Mouse (Mus musculus): ENCODE results near the gene Cers1. TPM values are rescaled to one million over a fixed set of nuclear protein-coding genes. Genes with fewer than 3 reads are reported as not detected.

Gene Cers1
- total and polyA plus RNA-seq, 3 experiments: 5.0 to 7.7 TPM; not detected in 1

- peaks cover 13 to 33% of the 10 kb centered on the region in 2 experiments for H3K36me3 ChIP-seq (ENCODE audit: control insufficient read depth in 1 of 2, insufficient read depth in 2 of 2, low read length in 2 of 2)
- DNase-seq (ENCODE audit: low read depth, low spot score): peak; percentile 51
- no peak overlapping the region for H3K9ac ChIP-seq (ENCODE audit: control insufficient read depth, low read depth, low read length, poor library complexity, severe bottlenecking)
- peaks cover 44% of the 10 kb centered on the region for H3K79me2 ChIP-seq (ENCODE audit: control insufficient read depth, insufficient read depth, low read length, poor library complexity)
- peaks cover 7 to 21% of the 10 kb centered on the region in 2 experiments for H3K4me1 ChIP-seq (ENCODE audit: control insufficient read depth in 1 of 2, insufficient read depth in 2 of 2, low read length in 2 of 2)
- no peak for TF ChIP-seq TCF12 (IDR thresholded peaks at IDR 0.05; ENCODE audit: low read depth, low read length)
- TF ChIP-seq POLR2A (IDR thresholded peaks at IDR 0.05; ENCODE audit: control insufficient read depth in 1 of 2, insufficient read depth in 1 of 2, low read depth in 1 of 2, low read length in 2 of 2, poor library complexity in 1 of 2): no peak
- peak; percentile 30 for TF ChIP-seq SMC3 (IDR thresholded peaks at IDR 0.05; ENCODE audit: low read depth, low read length)
- peak; percentile 32 to 55 (median 47); a peak in 5 of 6 replicates for TF ChIP-seq CTCF (IDR thresholded peaks at IDR 0.05 in 2 of 3, conservative IDR thresholded peaks at IDR 0.05 in 1 of 3; ENCODE audit: control insufficient read depth in 1 of 3, insufficient read depth in 1 of 3, low read depth in 2 of 3, low read length in 3 of 3, poor library complexity in 1 of 3, severe bottlenecking in 1 of 3)
- peak; percentile 32 for TF ChIP-seq RAD21 (IDR thresholded peaks at IDR 0.05; ENCODE audit: low read depth, low read length)
- no peak for TF ChIP-seq MYC (IDR thresholded peaks at IDR 0.05; ENCODE audit: low read depth, low read length)
- TF ChIP-seq TAL1 (IDR thresholded peaks at IDR 0.05; ENCODE audit: low read length): no peak
- TF ChIP-seq MAZ (IDR thresholded peaks at IDR 0.05; ENCODE audit: low read depth, low read length): no peak
- no peak for TF ChIP-seq HCFC1 (IDR thresholded peaks at IDR 0.05; ENCODE audit: low read depth, low read length)
- TF ChIP-seq KAT2A (conservative IDR thresholded peaks at IDR 0.05; ENCODE audit: low read depth, low read length): no peak
- TF ChIP-seq ZMIZ1 (IDR thresholded peaks at IDR 0.05; ENCODE audit: low read depth, low read length): no peak
- TF ChIP-seq TBP (IDR thresholded peaks at IDR 0.05; ENCODE audit: low read depth, low read length): no peak
- H3K27me3 ChIP-seq (ENCODE audit: control insufficient read depth in 1 of 2, insufficient read depth in 2 of 2, low read length in 2 of 2): no peaks in the 10 kb centered on the region
- no peak overlapping the region for H3K27ac ChIP-seq (ENCODE audit: control insufficient read depth, low read depth, low read length)
- no peak overlapping the region for H3K4me3 ChIP-seq (ENCODE audit: control insufficient read depth in 1 of 2, insufficient read depth in 1 of 2, low read depth in 2 of 2, low read length in 2 of 2)
- H3K9me3 ChIP-seq (replicated peaks; ENCODE audit: insufficient read depth, low read length): no peaks in the 10 kb centered on the region
Observed at GRCm38 (mm10) chr8:70343696-70344095, 28.1 kb downstream of the Cers1 start.

DNA sequence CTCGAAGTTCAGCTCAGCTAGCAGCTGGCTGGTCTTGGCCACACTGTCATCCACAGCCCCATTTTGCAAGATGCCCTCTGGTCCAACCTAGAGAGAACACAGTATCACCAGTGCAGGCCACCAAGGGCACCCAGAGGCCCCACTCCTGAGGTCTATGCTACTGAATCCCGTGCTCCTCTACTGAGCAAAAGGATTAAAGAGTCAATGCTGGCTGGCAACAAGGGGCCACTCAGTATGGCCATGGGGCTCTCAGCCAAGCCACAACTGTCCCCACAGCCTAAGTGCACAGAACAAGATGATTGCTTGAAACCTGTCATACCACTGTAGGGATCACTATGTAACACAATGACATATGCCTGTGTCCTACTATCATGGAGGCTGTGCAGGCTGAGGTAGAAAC lies 28.7 kb downstream of the Cers1 start:
- H3K79me2 ChIP-seq (ENCODE audit: control insufficient read depth, insufficient read depth, low read length, poor library complexity): peaks cover 50% of the 10 kb centered on the region
- no peak for TF ChIP-seq ZKSCAN1 (IDR thresholded peaks at IDR 0.05; ENCODE audit: low read depth, low read length)
- no peaks in the 10 kb centered on the region for H3K9me3 ChIP-seq (replicated peaks; ENCODE audit: insufficient read depth, low read length)
- H3K4me3 ChIP-seq (ENCODE audit: control insufficient read depth in 1 of 2, insufficient read depth in 1 of 2, low read depth in 2 of 2, low read length in 2 of 2): no peak overlapping the region
- peaks cover 7 to 21% of the 10 kb centered on the region in 2 experiments for H3K4me1 ChIP-seq (ENCODE audit: control insufficient read depth in 1 of 2, insufficient read depth in 2 of 2, low read length in 2 of 2)
- H3K27ac ChIP-seq (ENCODE audit: control insufficient read depth, low read depth, low read length): no peak overlapping the region
- H3K36me3 ChIP-seq (ENCODE audit: control insufficient read depth in 1 of 2, insufficient read depth in 2 of 2, low read length in 2 of 2): peaks cover 13 to 35% of the 10 kb centered on the region in 2 experiments
- H3K27me3 ChIP-seq (ENCODE audit: control insufficient read depth in 1 of 2, insufficient read depth in 2 of 2, low read length in 2 of 2): no peaks in the 10 kb centered on the region
- no peak for DNase-seq (ENCODE audit: low read depth, low spot score)
- no peak overlapping the region for H3K9ac ChIP-seq (ENCODE audit: control insufficient read depth, low read depth, low read length, poor library complexity, severe bottlenecking)

DNA sequence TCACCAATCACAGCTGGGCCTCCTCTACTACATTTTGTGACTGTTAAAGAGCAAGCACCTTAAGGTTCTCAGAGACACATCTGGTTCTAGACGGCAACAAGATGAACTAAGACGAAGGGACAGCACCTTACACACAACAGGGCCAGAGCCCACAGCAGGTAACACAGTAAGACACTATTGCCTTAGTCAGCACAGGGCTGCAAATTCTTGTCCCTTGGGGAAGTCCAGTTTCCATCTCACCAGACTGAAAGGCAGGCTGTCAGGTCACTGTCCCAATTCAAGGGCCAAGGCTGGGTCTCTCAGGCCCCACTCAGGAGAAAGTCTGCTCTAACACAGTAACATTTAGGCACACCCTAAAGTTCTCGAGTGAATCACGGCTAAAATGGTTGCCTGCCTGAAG lies 31.9 kb downstream of the Cers1 start:
- TF ChIP-seq MXI1 (IDR thresholded peaks at IDR 0.05; ENCODE audit: low read depth, low read length): no peak
- no peak for TF ChIP-seq EP300 (IDR thresholded peaks at IDR 0.05; ENCODE audit: low read depth in 1 of 2, low read length in 2 of 2)
- no peak for TF ChIP-seq NRF1 (IDR thresholded peaks at IDR 0.05; ENCODE audit: insufficient read depth, low read depth, low read length, poor library complexity, severe bottlenecking)
- no peak for TF ChIP-seq RAD21 (IDR thresholded peaks at IDR 0.05; ENCODE audit: low read depth, low read length)
- TF ChIP-seq E2F4 (IDR thresholded peaks at IDR 0.05; ENCODE audit: borderline replicate concordance, low read depth, low read length): no peak
- no peak for TF ChIP-seq MAX (IDR thresholded peaks at IDR 0.05; ENCODE audit: low read length)
- TF ChIP-seq ELF1 (IDR thresholded peaks at IDR 0.05; ENCODE audit: low read depth, low read length): no peak
- TF ChIP-seq POLR2A (IDR thresholded peaks at IDR 0.05; ENCODE audit: control insufficient read depth in 1 of 2, insufficient read depth in 1 of 2, low read depth in 1 of 2, low read length in 2 of 2, poor library complexity in 1 of 2): no peak
- no peak for TF ChIP-seq ETS1 (IDR thresholded peaks at IDR 0.05; ENCODE audit: low read depth, low read length)
- TF ChIP-seq POLR2AphosphoS5 (IDR thresholded peaks at IDR 0.05; ENCODE audit: borderline replicate concordance, low read depth, low read length): no peak
- no peak for TF ChIP-seq ZKSCAN1 (IDR thresholded peaks at IDR 0.05; ENCODE audit: low read depth, low read length)
- no peak for TF ChIP-seq MYC (IDR thresholded peaks at IDR 0.05; ENCODE audit: low read depth, low read length)
- TF ChIP-seq RCOR1 (IDR thresholded peaks at IDR 0.05; ENCODE audit: low read depth, low read length): no peak
- no peak for TF ChIP-seq KAT2A (conservative IDR thresholded peaks at IDR 0.05; ENCODE audit: low read depth, low read length)
- no peak for TF ChIP-seq USF2 (IDR thresholded peaks at IDR 0.05; ENCODE audit: borderline replicate concordance in 1 of 2, insufficient read depth in 1 of 2, low read depth in 1 of 2, low read length in 2 of 2)
- TF ChIP-seq GABPA (IDR thresholded peaks at IDR 0.05; ENCODE audit: low read depth, low read length): no peak
- TF ChIP-seq ZMIZ1 (IDR thresholded peaks at IDR 0.05; ENCODE audit: low read depth, low read length): no peak
- H3K4me1 ChIP-seq (ENCODE audit: control insufficient read depth in 1 of 2, insufficient read depth in 2 of 2, low read length in 2 of 2): peaks cover 7 to 29% of the 10 kb centered on the region in 2 experiments
- H3K79me2 ChIP-seq (ENCODE audit: control insufficient read depth, insufficient read depth, low read length, poor library complexity): peaks cover 81% of the 10 kb centered on the region
- H3K4me3 ChIP-seq (ENCODE audit: control insufficient read depth in 1 of 2, insufficient read depth in 1 of 2, low read depth in 2 of 2, low read length in 2 of 2): no peak overlapping the region
- H3K27me3 ChIP-seq (ENCODE audit: control insufficient read depth in 1 of 2, insufficient read depth in 2 of 2, low read length in 2 of 2): no peaks in the 10 kb centered on the region
- no peaks in the 10 kb centered on the region for H3K9me3 ChIP-seq (replicated peaks; ENCODE audit: insufficient read depth, low read length)
- H3K27ac ChIP-seq (ENCODE audit: control insufficient read depth, low read depth, low read length): no peak overlapping the region
- DNase-seq (ENCODE audit: low read depth, low spot score): no peak
- H3K36me3 ChIP-seq (ENCODE audit: control insufficient read depth in 1 of 2, insufficient read depth in 2 of 2, low read length in 2 of 2): peaks cover 26 to 27% of the 10 kb centered on the region in 2 experiments
- no peak overlapping the region for H3K9ac ChIP-seq (ENCODE audit: control insufficient read depth, low read depth, low read length, poor library complexity, severe bottlenecking)

Data from MEL (cell line).